Mouse (Mus musculus) B cell, adult (primary cell): ENCODE measurements around the gene Olfr1322. TPM values are rescaled to one million over a fixed set of nuclear protein-coding genes. Genes with fewer than 3 reads are reported as not detected.

Experiments
- total RNA-seq: library from RNA; stranded (reverse); gene quantifications from 4 replicates; pipeline ENCODE4 v1.2.4, GENCODE M21; 2023; ENCODE audit not compliant: inconsistent age

Olfr1322 gene
- total RNA-seq, result not detected in 4 replicates

GRCm38 (mm10) chrX:49891383-49891782 is at the start of gene Olfr1322:
Olfr1322 (minus strand) TSS chrX:49891483.

Other genes with a start within 250 kb of the Olfr1322 start
- gene Olfr1320, start 219.2 kb downstream of the Olfr1322 start, total RNA-seq, result not detected in 4 replicates
- gene Olfr1321, start 156.4 kb downstream of the Olfr1322 start, total RNA-seq, result not detected in 4 replicates
- not detected in 4 replicates for gene Igsf1, start 93.7 kb downstream of the Olfr1322 start, total RNA-seq
- gene Olfr1323, start 127.9 kb upstream of the Olfr1322 start, total RNA-seq, result not detected in 4 replicates